Mouse (Mus musculus) heart, embryonic 12.5 days (tissue): ENCODE data around the gene Madcam1. TPM values are rescaled to one million over a fixed set of nuclear protein-coding genes. Genes with fewer than 3 reads are reported as not detected.
A peak's percentile ranks its signal among the peaks of the same experiment; 100 is the strongest.

ENCODE experiments used
- ATAC-seq: fragments of 200-750 bp; cut with Nextera tagmentation; 2 replicates; pipeline ENCODE4 v1.8.0; 2017; ENCODE audit warnings: moderate TSS enrichment, moderate library complexity; ENCODE audit not compliant: insufficient number of reproducible peaks, low FRiP score
- H3K27ac ChIP-seq: fragments of 300-500 bp; sonication (generic); 2 replicates; pipeline ENCODE4 v1.5.1; 2016; ENCODE audit warnings: mild to moderate bottlenecking, moderate library complexity; ENCODE audit not compliant: poor library complexity, severe bottlenecking
- H3K27me3 ChIP-seq: fragments of 300-500 bp; sonication (generic); replicated peaks from 2 replicates; pipeline ENCODE4 v1.6.1; 2016; ENCODE audit warnings: mild to moderate bottlenecking, moderate library complexity
- H3K36me3 ChIP-seq: fragments of 300-500 bp; sonication (generic); 2 replicates; pipeline ENCODE4 v1.6.1; 2016; ENCODE audit warnings: mild to moderate bottlenecking, moderate library complexity
- H3K4me1 ChIP-seq: fragments of 300-500 bp; sonication (generic); replicated peaks from 2 replicates; pipeline ENCODE4 v1.6.1; 2016; ENCODE audit warnings: mild to moderate bottlenecking
- H3K4me2 ChIP-seq: fragments of 300-500 bp; sonication (generic); 2 replicates; pipeline ENCODE4 v1.6.1; 2016; ENCODE audit warnings: mild to moderate bottlenecking, moderate library complexity
- H3K4me3 ChIP-seq: fragments of 300-500 bp; sonication (generic); 2 replicates; pipeline ENCODE4 v1.5.1; 2016; ENCODE audit warnings: mild to moderate bottlenecking
- H3K9ac ChIP-seq: fragments of 300-500 bp; sonication (generic); 2 replicates; pipeline ENCODE4 v1.6.1; 2016; ENCODE audit warnings: mild to moderate bottlenecking, moderate library complexity
- H3K9me3 ChIP-seq: fragments of 300-500 bp; sonication (generic); replicated peaks from 2 replicates; pipeline ENCODE4 v1.6.1; 2016; ENCODE audit warnings: mild to moderate bottlenecking, moderate library complexity
- WGBS: fragments of 180-500 bp; shearing (Covaris S2); methylation state at CpG from one replicate; pipeline ENCODE4 v1.1.7; 2016; 5-methylcytosine and 5-hydroxymethylcytosine counted together
- polyA plus RNA-seq: library from polyadenylated mRNA; unstranded; fragments of >200 nt; fragmentation: Nextera tagmentation; extraction: Ambion mirVana; gene quantifications from 2 replicates; pipeline ENCODE4 v1.2.1, GENCODE M21; 2016

Gene Madcam1
- polyA plus RNA-seq, 1 experiment from 2014 or later, result 0.23 TPM

DNA sequence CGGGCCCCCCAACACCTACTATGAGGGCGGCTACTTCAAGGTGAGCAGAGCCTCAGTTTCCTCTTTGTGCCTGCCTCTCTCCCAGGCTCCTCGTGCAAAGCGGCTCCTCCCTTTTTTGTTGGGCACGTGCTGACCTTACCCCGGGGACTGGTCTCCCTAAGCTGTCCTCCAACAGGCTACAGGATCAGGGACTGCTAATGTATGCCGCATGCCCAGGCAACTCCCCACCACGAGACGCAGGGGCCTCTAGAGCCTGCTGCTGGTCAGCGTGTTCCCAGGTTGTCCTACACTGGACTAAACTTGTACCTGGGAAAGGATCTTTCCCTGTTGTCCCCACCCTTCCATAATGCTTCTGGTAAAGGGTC is 18.2 kb downstream of the Madcam1 start:
- no peaks in the 10 kb centered on the region for H3K9me3 ChIP-seq
- peak overlapping the region; percentile 92 for H3K4me2 ChIP-seq
- peaks cover 53% of the 10 kb centered on the region for H3K4me1 ChIP-seq
- H3K36me3 ChIP-seq, result peaks cover 40% of the 10 kb centered on the region
- peak overlapping the region; percentile 81 for H3K4me3 ChIP-seq
- ATAC-seq, result no peak
- no peaks in the 10 kb centered on the region for H3K27me3 ChIP-seq
- WGBS, result under 1% methylated on average over 10 of the region's 10 CpGs
- H3K27ac ChIP-seq, result peak overlapping the region; percentile 81
- peak overlapping the region; percentile 88 for H3K9ac ChIP-seq

DNA sequence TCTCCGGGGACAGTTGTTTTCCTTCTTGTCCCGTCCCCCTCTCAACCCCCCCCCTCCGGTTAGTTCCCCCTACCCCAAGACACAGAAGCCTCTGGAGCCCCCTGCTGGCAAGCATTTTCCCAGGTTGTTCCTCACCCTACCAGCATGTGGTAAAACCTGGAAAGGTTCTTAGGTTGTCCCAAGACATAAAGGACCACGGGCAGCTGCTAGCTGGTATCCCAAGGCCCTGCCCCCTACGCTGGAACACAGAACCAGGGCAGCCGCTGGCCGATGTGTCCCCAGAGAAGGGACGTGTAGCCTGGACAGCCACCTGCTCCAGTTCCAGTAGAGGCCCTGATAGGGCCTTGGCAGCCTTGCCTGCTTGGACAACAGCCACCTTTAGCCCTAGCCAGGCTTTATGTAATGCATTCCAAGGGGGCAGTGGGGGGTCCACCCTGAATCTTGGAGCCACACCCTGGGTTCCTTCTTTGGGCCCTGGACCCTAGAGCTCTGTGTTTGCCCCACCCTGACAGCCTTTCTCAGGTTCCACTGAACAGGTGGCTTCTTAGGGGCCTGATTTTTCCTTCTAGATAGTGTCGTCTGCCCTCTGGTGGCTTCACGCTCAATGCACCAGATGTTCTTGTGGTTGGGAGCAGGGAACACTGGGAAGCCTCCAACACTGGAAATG is 18.7 kb downstream of the Madcam1 start:
- peak overlapping the region; percentile 88 for H3K9ac ChIP-seq
- WGBS, result 6% methylated on average over 10 of the region's 10 CpGs
- H3K4me3 ChIP-seq, result peak overlapping the region; percentile 81
- ATAC-seq, result no peak
- peak overlapping the region; percentile 81 for H3K27ac ChIP-seq
- no peaks in the 10 kb centered on the region for H3K9me3 ChIP-seq
- peak overlapping the region; percentile 92 for H3K4me2 ChIP-seq
- H3K27me3 ChIP-seq, result no peaks in the 10 kb centered on the region
- peaks cover 54% of the 10 kb centered on the region for H3K4me1 ChIP-seq
- peaks cover 45% of the 10 kb centered on the region for H3K36me3 ChIP-seq

DNA sequence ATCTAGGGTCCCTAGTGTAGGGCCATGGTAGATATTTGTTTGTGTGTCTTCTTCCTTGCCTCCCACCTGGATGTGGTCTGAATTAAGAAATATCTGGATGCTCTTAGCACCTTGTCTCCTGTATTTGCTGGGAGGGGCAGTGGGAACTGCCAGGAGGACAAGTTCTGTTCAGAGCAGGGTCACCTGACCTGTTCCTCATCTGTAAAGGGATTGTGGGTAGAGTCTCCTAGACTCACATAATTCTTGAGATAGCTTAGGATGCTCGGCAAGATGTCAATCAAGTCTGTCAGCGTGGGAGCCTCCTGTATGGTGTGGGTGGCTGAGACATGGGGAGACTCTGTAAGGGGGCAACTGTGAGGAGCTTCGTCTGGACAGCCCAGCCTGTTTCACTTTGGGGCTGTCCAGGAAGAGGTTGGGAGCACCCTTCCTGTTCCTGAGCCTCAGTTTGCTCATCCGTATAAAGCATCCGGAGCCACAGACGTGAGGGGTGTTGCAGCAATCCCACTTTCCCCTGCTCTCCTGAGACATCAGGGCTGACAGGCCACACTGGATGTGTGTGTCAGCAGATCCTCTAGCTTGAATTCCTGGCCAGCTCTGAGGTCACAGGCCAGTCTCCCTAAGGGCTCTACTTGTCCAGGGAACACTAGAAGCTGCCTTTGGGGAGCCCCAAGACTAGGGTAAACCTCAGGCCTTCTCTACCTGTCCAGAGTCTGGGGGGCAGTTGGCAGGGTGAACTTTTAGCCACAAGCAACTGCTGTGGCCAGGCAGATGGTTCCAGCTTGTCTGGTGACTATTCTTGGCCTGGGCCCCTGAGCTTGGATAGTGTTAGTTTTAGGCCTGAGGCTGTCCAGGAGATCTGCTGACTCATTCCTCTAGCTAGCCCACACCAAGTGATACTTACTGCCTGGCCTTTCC is 19.6 kb downstream of the Madcam1 start:
- Histone ChIP-seq H3K9me3 (no peaks in the 10 kb centered on the region), H3K4me2 (peak overlapping the region; percentile 92), H3K27me3 (no peaks in the 10 kb centered on the region), H3K9ac (peak overlapping the region; percentile 88), H3K4me3 (peak overlapping the region; percentile 81), H3K36me3 (peaks cover 54% of the 10 kb centered on the region), H3K27ac (peak overlapping the region; percentile 50; the same call in 1 of the 2 replicates), H3K4me1 (peaks cover 54% of the 10 kb centered on the region)
- ATAC-seq, result no peak
- 77% methylated on average over 6 of the region's 6 CpGs for WGBS

DNA sequence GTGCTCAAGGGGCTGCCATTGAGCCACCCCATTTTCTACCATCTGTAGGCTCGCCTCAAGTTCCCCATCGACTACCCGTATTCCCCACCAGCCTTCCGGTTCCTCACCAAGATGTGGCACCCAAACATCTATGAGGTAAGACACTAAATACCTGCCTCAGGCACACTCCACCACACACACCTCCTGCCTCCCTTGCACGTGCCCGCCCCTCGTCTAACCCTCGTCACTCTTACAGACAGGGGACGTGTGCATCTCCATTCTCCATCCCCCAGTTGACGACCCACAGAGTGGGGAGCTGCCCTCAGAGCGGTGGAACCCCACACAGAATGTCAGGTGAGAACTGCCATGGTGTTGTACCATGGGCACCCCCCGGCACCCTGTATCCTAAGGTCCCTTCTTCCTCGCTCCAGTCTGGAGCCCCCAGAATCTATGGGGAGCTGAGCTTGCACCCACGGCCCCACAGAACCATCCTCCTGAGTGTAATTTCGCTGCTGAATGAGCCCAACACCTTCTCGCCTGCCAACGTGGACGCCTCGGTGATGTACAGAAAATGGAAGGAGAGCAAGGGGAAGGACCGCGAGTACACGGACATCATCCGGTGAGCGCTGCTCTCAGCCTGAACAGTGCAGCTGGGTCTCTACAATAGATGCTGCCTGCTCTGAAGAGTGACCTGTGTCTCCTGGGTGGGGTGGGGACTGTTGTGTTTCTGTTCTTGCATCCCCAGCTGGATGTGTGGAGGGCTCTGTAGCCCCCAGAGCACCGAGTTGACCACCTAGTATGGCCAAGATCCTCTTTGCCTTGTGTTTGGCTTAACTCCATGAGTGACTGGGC is 20.6 kb downstream of the Madcam1 start:
- WGBS, result 93% methylated on average over 25 of the region's 25 CpGs
- no peak overlapping the region for H3K4me3 ChIP-seq
- no peak for ATAC-seq
- H3K36me3 ChIP-seq, result peaks cover 59% of the 10 kb centered on the region
- 0 out of 2 replicates have a peak overlapping the region, but pooled peaks have one; percentile 88 for H3K9ac ChIP-seq
- H3K4me1 ChIP-seq, result peaks cover 54% of the 10 kb centered on the region
- H3K27ac ChIP-seq, result peak overlapping the region; percentile 50; the same call in 1 of the 2 replicates
- H3K27me3 ChIP-seq, result no peaks in the 10 kb centered on the region
- H3K9me3 ChIP-seq, result no peaks in the 10 kb centered on the region
- H3K4me2 ChIP-seq, result 0 out of 2 replicates have a peak overlapping the region, but pooled peaks have one; percentile 92

DNA sequence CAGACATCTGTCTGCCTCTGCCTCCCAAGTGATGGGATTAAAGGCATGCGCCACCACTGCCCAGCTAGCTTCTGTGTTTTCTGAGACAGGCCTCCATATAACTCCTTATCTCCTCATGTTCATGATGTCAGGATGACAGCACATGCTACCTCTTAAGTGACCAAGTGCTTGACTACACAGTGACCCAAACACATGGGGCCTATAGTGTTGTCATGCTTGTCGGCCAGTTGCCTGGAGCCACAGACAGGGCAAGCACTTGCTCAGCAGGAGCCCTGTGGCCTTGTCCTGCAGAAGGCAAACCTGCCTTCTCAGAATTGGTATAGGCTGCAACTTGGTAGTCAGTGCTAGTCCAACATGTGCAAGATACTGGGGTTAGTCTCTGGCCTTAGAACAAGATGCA is 21.9 kb downstream of the Madcam1 start:
- no peaks in the 10 kb centered on the region for H3K9me3 ChIP-seq
- WGBS, result 72% methylated on average over 2 of the region's 2 CpGs
- H3K4me3 ChIP-seq, result no peak overlapping the region
- H3K27ac ChIP-seq, result peak overlapping the region; percentile 81
- peak overlapping the region; percentile 45 for H3K9ac ChIP-seq
- no peak overlapping the region for H3K4me2 ChIP-seq
- ATAC-seq, result no peak
- H3K27me3 ChIP-seq, result no peaks in the 10 kb centered on the region
- peaks cover 59% of the 10 kb centered on the region for H3K36me3 ChIP-seq
- peaks cover 48% of the 10 kb centered on the region for H3K4me1 ChIP-seq

DNA sequence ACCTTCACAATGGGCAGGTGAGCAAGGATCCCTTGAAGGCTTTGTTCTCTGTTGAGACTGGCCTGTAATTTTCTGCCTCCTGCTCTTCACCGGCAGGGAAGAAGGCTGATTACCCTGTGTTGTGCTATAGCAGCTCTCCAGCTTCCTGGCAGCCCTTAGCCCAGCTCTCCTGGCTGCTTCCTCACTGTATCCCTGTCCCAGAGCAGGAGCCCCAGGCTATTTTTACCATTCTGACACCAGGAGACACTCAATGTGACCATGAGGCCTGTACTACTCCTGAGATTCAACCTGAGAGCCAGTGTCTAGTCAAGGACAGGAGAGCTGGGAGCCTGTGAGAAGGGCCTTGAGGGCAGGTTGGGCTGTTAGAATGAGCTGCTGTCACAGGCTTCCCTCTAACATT is 22.3 kb downstream of the Madcam1 start:
- Histone ChIP-seq H3K9ac (peak overlapping the region; percentile 45), H3K27ac (peak overlapping the region; percentile 81), H3K4me1 (peaks cover 47% of the 10 kb centered on the region), H3K4me3 (no peak overlapping the region), H3K9me3 (no peaks in the 10 kb centered on the region), H3K27me3 (no peaks in the 10 kb centered on the region), H3K4me2 (peak overlapping the region; percentile 8), H3K36me3 (peaks cover 59% of the 10 kb centered on the region)
- WGBS, result 58% methylated on average over 1 of the region's 1 CpGs
- no peak for ATAC-seq

DNA sequence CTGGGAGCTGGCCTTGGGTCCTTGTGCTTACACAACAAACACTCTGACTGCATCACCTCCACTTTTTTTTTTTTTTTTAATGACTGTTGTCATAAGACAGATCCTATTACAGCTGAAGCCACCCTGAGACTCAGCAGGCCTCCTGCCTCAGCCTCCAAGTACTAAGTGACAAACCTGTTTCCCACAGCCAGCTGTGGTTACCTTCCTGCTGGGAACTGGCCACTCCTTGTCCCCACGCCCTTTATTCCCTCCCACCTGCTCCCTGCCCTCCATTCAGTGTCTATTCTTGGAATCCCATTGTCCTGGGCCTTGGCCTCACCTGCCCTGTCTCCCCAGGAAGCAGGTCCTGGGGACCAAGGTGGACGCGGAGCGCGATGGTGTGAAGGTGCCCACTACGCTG is 23.2 kb downstream of the Madcam1 start:
- H3K4me1 ChIP-seq, result peaks cover 47% of the 10 kb centered on the region
- WGBS, result 98% methylated on average over 6 of the region's 6 CpGs
- H3K4me3 ChIP-seq, result no peak overlapping the region
- H3K27me3 ChIP-seq, result no peaks in the 10 kb centered on the region
- no peak overlapping the region for H3K9ac ChIP-seq
- peaks cover 4% of the 10 kb centered on the region for H3K9me3 ChIP-seq
- no peak overlapping the region for H3K4me2 ChIP-seq
- H3K36me3 ChIP-seq, result peaks cover 62% of the 10 kb centered on the region
- peak overlapping the region; percentile 81; the same call in 1 of the 2 replicates for H3K27ac ChIP-seq
- ATAC-seq, result no peak

DNA sequence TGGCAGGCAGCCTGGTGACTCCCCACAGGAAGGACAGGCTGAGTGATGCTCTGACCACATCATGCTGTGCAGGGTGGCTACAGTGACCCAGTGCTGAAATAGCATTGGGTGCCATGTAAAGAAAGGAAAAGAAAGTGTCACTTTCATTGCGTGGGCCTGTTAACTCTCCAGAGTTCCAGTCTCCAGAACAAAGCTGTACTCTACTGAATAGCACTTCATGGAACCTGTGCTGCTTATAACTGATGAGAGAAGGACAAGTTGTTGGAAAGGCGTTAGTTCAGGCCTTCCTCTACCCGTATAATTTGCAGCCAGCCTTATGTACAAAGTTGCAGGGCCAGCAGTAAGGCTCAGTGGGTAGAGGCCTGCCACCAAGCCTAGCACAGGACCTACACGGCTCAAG is 24.4 kb downstream of the Madcam1 start, which contains the start of gene Gzmm:
Gzmm (plus strand) TSS at position 301 of the 400 bp plus-strand sequence.
- H3K9me3 ChIP-seq, result peaks cover 4% of the 10 kb centered on the region
- H3K4me2 ChIP-seq, result no peak within 1 kb of the TSS
- no peaks in the 10 kb centered on the region for H3K27me3 ChIP-seq
- H3K4me3 ChIP-seq, result no peak within 1 kb of the TSS
- no peak within 1 kb of the TSS for H3K9ac ChIP-seq
- H3K27ac ChIP-seq, result no peak within 1 kb of the TSS
- H3K4me1 ChIP-seq, result peaks cover 38% of the 10 kb centered on the region
- no peak for ATAC-seq
- 79% methylated on average over 4 of the region's 4 CpGs for WGBS
- H3K36me3 ChIP-seq, result peaks cover 60% of the 10 kb centered on the region

DNA sequence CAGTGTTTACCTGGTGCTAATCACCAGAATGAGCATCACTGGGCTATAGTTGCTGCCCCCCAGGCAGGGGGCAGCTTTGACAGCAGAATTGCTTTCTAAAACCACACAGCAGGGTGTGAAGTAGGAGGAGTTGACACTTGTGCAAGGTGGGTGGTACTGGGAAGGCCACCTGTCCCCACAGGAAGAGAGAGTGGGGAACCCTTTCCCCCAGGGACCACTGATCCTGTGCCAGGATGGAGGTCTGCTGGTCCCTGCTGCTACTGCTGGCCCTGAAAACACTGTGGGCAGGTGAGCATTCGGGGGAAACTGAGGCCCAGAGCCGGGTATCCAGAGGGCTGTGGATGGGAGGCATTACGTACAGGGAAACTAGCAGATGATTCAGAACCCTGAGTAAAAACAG is 24.8 kb downstream of the Madcam1 start:
- H3K27me3 ChIP-seq, result no peaks in the 10 kb centered on the region
- peaks cover 55% of the 10 kb centered on the region for H3K36me3 ChIP-seq
- peaks cover 34% of the 10 kb centered on the region for H3K4me1 ChIP-seq
- no peak overlapping the region for H3K4me3 ChIP-seq
- H3K27ac ChIP-seq, result no peak overlapping the region
- H3K9ac ChIP-seq, result no peak overlapping the region
- H3K4me2 ChIP-seq, result no peak overlapping the region
- 78% methylated on average over 3 of the region's 3 CpGs for WGBS
- no peak for ATAC-seq
- H3K9me3 ChIP-seq, result peaks cover 4% of the 10 kb centered on the region

DNA sequence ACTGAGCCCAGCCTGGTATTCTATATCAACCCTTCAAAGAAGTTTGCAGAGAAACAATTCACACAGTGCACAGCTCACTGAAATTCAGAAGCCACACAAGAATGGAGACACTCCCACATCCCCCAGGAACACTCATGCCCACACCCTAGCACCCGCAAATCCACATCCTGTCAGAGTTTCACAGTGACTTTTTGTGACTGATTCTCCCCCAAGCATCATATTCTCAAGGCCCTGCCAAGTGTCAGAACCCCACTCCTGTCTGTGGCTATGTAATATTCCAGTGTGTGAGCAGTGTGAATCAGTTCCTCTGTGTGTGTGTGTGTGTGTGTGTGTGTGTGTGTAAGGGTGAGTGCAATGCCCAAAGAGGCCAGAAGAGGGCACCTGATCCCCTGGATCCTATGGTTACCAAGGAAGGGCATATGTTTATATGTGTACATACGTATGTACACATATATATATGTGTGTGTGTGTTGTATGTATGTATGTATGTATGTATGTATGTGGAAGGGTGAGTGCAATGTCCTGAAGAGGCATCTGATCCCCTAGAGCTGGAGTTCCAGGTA is 27.7 kb downstream of the Madcam1 start:
- ATAC-seq, result no peak
- no peak overlapping the region for H3K4me3 ChIP-seq
- no peak overlapping the region for H3K27ac ChIP-seq
- H3K27me3 ChIP-seq, result no peaks in the 10 kb centered on the region
- H3K4me2 ChIP-seq, result no peak overlapping the region
- peaks cover 4% of the 10 kb centered on the region for H3K9me3 ChIP-seq
- H3K36me3 ChIP-seq, result peaks cover 27% of the 10 kb centered on the region
- H3K9ac ChIP-seq, result no peak overlapping the region
- peaks cover 28% of the 10 kb centered on the region for H3K4me1 ChIP-seq
- 96% methylated on average over 2 of the region's 2 CpGs for WGBS
